Mouse (Mus musculus) gonadal fat pad, adult 2 months (tissue): ENCODE data around the gene Ano6. TPM values are rescaled to one million over a fixed set of nuclear protein-coding genes. Genes with fewer than 3 reads are reported as not detected.

Experiments used
- DNase-seq: peaks from one replicate; pipeline ENCODE4 v3.0.0-alpha.2; 2012; ENCODE audit warnings: low read depth
- polyA plus RNA-seq: library from polyadenylated mRNA; depleted of rRNA; stranded (reverse); fragments of >200 nt; gene quantifications from 2 replicates; pipeline ENCODE4 v1.2.3, GENCODE M21; 2012; rRNA removed

Gene Ano6
- 52.7 and 53.8 TPM in 2 replicates for polyA plus RNA-seq

- no peak for DNase-seq
Measured at GRCm38 (mm10) chr15:95790529-95791071, at the start of gene Ano6. TSS of gene Ano6 (plus strand) at chr15:95790843.

GRCm38 (mm10) chr15:95742955-95743354 lies 47.7 kb upstream of the Ano6 start:
- DNase-seq, result no peak

- no peak for DNase-seq
Measured at GRCm38 (mm10) chr15:95743856-95744255, 46.8 kb upstream of the Ano6 start.

- no peak for DNase-seq
Measured at GRCm38 (mm10) chr15:95745346-95746106, 45.1 kb upstream of the Ano6 start.

DNA sequence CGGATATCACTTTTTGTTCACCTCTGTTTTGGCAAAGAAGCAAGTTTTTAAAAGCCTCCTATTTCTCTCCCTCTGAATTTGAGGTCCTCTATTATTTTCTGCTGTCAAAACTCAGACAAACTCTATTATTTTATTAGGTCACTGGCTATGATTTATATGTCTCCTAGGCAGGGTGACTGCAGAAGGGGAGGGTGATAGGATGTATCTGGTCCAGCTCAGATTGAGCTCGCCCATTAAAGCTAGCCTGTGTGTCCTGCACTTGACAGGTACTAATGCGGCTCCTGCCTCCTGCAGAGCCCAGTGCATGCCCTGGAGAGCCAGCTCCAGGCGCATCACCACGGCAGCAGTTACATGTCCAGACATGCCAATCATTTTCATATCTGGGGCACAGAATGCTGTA lies 44.1 kb upstream of the Ano6 start:
- DNase-seq, result no peak

DNA sequence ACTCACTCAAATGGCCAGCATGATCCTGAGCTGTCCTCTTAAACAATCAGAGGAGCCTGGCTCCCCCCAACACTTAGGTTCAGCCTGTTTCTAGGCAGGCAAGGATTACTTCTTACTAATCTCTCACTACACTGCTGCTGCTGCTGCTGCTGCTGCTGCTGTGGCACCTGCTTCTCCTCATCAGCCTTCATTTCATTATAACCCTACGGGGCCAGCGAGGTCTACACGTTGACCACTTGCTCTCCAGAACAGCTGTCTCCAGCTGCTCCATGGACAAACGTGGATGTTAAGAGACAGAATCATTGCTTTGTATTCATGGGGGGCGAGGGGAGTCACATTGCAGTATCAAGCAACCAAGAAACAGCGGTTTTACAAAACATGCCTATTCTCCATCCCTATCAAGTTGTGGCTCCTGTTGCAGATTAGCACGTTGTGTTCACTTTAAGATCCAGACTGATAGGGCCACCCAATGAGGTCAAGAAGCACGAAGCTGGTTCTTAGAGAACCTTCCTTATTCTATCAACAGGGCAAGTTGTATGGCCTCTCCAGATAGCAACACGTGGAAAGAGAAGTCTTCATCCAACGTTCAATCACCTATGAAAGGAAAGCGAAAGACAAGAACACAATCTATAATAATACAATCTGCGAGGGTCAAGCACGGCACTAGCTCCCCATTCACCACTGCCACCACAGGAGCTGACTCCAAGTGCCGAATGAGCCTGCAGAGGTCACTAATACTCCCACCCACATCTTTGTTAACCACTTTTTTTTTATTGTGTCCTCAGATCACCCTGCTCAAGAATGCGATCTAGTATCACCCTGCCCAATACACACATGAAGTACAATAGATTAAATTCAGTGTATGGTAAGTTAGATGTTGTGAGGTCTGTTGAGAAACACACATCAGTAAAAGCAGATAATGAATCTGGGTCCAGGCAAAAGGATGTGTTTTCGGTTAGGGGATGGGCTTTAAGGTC lies 43.4 kb upstream of the Ano6 start:
- no peak for DNase-seq

GRCm38 (mm10) chr15:95749216-95749615 lies 41.4 kb upstream of the Ano6 start:
- no peak for DNase-seq

GRCm38 (mm10) chr15:95750038-95750437 lies 40.6 kb upstream of the Ano6 start:
- no peak for DNase-seq

GRCm38 (mm10) chr15:95751832-95752676 lies 38.6 kb upstream of the Ano6 start:
- DNase-seq, result no peak

DNA sequence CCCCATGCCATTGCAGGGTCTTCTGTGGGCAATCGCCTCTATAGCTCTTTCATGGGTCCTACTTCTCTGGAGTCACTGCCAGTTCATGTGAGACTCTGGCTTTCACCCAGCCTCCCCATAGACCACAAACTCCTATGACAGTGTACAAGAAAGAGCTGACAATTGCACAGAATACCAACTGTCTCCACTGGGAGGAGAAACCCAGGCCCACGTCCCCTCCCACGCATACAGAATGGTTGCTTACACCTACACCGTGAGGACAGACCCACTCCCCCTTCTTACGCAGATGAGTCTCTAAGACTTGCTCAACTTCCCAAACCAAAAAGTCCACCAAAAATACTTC lies 38.0 kb upstream of the Ano6 start:
- no peak for DNase-seq

DNA sequence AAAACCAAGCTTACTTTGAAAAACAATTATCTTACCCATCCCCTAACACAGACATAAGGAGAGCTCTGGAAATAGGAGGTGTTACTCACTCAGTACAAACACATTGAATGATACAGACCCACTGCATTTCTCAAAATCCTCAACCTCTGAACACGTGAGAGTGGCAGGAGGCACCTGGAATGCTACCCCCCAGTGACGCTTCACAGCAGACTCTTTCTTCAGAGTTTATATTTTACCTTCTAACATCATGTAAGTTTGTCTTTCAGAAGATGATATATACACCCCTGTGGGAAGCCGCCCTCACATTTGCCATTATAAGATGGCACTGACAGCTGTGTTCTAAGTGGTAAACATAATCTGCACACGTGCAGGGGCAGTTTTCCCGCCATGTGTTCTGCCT lies 37.6 kb upstream of the Ano6 start:
- DNase-seq, result no peak

DNA sequence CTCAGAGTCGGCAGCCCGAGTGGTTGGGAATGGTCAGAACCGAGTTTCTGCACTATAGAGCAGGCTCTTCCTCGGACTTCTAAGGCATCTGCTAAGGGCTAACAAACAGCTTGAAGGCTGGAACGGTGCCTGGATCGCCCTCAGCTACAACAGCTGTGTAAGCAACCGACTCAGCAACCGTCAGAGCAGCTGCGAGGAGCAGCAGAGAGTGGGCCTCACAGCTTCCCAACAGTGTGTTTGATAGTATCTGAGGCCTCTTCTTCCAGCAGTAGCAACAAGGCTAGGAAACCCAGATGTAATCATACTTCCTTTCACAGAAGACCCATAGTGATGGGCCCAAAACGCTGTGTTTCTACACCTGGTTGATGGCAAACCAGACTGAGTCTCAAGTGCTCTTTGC lies 33.5 kb upstream of the Ano6 start:
- DNase-seq, result no peak

DNA sequence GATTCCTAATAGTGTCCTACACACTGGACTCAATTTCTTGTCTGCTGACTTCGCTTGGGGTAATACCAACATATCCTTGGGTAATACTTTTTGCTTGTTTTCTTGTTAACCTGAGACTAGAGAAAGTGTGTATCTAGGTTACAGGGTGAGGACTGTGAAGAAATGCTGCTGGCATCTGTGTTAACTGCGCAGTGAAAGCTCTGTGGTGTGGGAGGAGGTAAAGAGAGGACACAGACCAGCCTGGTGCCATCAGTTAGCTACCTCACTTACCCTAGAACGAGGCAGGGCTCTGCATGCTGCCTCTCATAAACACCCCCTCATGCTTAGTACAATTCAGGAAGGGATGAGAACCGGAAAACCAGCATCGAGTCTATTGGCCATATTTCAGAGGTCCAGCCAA lies 32.6 kb upstream of the Ano6 start:
- DNase-seq, result peak; percentile 65

DNA sequence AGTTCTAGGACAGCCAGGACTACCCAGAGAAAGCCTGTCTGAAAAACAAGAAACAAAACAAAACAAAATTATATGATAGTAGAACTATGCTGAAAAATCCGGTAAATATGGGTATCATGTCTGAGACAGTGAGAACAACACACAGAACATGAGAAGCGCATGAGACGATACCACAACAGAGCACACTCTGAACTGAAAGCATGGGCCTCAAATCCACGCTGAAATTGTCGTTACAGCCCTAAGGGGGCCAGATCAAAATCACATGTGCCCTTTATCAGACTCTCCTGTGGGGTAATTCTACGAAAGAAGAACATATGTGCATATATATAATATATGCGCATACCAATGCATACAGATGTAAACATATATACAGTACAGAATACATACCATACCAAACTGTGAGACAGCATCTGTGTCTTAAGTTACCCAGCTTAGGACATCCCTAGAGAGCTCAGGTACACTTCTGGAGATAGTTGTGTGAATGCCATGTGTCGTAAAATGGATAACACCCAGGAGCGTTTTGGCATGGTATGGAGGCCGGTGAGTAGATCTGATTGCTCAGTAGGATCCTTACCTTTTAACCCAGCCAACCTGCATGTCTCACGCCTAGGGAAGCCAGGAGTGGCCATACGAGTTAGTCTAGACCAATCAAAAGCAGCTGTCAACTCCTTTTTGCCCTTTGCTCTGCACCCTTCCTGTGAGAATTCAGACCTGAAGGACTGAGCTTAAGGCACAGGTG lies 31.8 kb upstream of the Ano6 start:
- peak; percentile 80 for DNase-seq

- no peak for DNase-seq
Measured at GRCm38 (mm10) chr15:95759857-95760256, 30.8 kb upstream of the Ano6 start.

GRCm38 (mm10) chr15:95761420-95761819 lies 29.2 kb upstream of the Ano6 start:
- no peak for DNase-seq

GRCm38 (mm10) chr15:95762661-95763303 lies 27.9 kb upstream of the Ano6 start:
- DNase-seq, result no peak

GRCm38 (mm10) chr15:95763464-95763863 lies 27.2 kb upstream of the Ano6 start:
- no peak for DNase-seq

DNA sequence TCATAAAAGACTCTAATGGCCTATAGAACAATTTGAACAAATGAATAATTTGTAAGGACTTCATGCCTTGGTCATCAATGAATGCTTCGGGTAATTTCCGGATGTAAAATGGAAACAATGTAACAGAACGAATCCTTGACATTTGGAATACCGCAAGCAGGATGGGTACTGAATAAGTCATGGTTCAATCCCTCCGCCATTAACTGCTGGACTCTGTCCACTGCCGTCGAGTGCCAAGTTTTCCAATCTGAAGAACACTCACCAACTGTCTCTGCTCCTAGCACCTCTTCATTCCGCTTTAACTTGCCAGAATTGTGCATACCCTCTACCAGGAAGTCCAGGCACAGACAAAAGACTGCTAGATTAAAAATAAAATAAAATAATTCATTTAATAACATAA lies 25.4 kb upstream of the Ano6 start:
- no peak for DNase-seq

DNA sequence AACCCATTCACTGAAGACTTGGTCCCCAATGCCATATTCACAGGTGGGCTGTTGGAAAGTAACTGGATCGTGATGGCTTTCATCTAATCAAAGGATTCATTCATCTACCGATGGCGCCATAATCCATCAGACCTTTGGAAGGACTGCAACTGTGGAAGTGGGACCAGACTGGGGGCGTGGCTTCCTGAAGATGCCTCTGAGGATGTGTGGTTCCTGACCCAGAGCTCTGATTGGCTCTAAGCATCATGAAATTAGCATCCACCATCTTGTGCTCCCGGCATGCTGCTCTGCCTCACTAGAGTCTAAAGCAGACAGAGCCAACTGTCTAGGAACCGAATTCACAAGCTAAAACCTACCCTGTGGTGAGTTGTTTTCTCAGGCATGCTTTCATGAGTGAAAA lies 24.7 kb upstream of the Ano6 start:
- DNase-seq, result no peak

GRCm38 (mm10) chr15:95767825-95768224 lies 22.8 kb upstream of the Ano6 start:
- no peak for DNase-seq
